Mouse (Mus musculus): ENCODE measurements around the gene Klrc1.
"Not testable (repeated sequence)": the region's sequence is repeated elsewhere in the genome, so short reads cannot be mapped to it uniquely, and the experiment has no call there.

Gene Klrc1

DNA sequence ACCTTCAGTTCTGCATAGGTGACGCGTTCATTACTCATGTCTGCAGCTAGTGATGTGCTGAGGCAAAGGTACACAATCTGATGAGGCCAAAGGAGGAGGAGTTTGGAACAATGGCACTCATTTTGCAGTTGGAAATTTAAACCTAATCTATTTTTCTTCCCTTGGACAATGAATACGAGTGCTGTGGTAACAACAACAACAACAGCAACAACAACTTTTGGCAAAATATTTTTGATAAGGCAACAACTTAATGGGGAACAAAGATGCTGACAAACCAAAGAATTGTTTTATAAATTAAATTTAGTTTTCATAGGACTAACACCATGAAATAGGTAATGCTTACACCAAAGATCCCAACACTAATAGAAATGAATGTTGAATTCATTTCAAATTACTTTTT, at the start of gene Klrc1:
Gene Klrc1, minus strand, starts transcription at position 101 of the 400 bp plus-strand sequence.
- DNase-seq (ENCODE audit: low read depth), result no peak

GRCm38 (mm10) chr6:129727237-129727636, 48.5 kb upstream of the Klrc1 start:
- no peak for DNase-seq (ENCODE audit: low read depth)

GRCm38 (mm10) chr6:129721390-129721789, 42.6 kb upstream of the Klrc1 start:
- no peak for DNase-seq (ENCODE audit: low read depth)

DNA sequence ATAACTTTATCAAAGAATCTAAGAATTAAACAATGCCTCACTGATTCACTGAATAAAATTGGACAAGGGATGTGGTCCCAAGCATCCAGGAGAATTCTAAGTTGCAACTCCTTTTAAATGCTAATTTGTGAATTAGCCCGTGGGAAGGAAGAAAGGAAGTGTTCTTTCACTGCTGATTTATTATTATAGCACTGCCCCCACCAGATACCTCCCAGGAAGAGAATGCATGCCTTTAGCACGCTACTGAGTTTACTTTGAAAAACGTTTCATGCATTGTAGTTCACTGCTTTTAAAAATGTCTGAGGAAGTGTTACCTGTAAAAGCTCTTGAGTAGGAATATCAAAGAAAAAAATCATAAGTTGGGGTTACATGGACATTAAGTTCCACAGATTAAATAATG, 41.7 kb upstream of the Klrc1 start:
- DNase-seq (ENCODE audit: low read depth), result no peak

GRCm38 (mm10) chr6:129717032-129717431, 38.3 kb upstream of the Klrc1 start, which contains the start of gene Klri1:
Gene Klri1, minus strand, starts transcription at chr6:129717132.
- no peak for DNase-seq (ENCODE audit: low read depth)

DNA sequence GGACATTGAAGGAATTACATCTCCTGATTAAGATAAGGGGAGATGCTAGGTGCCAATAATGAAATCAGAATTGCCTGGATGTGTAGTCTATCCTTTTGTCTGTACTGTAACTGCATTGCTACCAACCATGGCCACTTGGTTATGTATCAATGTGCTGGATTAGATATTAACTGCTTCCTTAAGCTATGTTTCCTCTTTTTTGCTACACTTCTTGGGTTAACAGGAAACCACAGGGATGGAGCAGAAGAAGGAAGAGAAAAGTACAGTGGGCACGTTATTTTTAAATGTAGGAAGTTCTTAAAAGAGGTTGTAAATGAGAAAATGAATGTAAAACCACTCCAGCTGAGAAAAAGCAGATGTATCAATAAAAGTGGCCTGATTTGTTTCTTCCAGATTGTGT, 34.8 kb upstream of the Klrc1 start:
- DNase-seq (ENCODE audit: low read depth), result peak; percentile 50

GRCm38 (mm10) chr6:129691436-129691835, 12.7 kb upstream of the Klrc1 start:
- not testable (repeated sequence) for DNase-seq (ENCODE audit: low read depth)

DNA sequence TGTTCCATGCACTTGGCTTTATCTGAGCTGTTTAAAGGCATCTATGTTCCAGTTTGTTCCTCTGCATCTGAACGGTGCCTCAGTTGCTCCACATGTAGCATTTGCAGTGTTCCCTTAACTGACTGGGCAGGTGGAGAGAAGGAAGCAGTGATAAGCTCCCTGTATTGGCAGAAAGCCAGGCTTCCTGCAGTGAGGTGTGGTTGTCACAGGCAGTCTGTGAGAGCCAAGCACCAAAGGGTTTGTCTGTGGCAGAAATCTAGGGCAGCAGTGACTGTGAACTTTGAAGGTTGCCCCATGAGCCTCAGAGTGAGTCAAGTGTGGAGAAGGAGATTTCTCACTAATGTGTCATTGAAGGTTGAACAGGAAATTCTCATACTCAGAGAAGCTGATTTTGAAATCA, 1.6 kb upstream of the Klrc1 start:
- DNase-seq (ENCODE audit: low read depth), result peak; percentile 69

DNA sequence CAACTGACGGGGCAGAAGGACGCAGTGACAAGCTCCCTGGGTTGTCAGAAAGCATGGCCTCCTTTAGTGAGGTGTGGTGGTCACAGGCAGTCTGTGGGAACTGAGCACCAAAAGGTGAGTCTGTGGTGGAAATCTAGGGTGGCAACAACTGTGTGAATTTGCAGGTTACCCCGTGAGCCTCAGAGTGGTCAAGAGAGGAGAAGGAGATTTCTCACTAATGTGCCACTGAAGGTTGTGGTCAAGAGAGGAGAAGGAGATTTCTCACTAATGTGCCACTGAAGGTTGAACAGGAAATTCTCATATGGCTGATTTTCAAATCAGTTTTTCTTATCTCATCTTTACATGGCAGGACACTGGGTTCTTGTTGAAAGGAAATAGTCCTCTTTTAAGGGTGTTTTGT, 17.5 kb downstream of the Klrc1 start:
- not testable (repeated sequence) for DNase-seq (ENCODE audit: low read depth)

DNA sequence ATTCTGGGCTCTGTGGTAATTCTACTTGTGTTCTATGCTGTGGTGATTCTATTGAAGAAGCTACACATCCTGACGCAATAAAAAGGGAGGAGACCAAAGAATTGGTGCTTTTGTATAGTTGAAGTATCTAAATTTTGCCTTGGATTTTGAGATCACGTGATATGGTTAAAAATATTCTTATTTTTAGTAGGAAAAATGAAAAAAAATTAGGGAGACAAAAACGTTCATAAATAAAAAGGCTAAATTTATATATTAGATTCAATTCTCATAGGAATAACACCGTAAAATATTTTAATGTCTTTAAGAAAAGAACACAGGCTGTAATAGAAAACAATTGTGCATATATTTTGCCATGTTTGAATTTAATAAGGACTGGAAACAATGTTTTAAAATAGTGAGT, 18.2 kb downstream of the Klrc1 start, which contains the start of gene Klrc2:
Gene Klrc2, minus strand, starts transcription at position 101 of the 400 bp plus-strand sequence.
- DNase-seq (ENCODE audit: low read depth), result peak; percentile 52

GRCm38 (mm10) chr6:129644054-129644453, 34.7 kb downstream of the Klrc1 start:
- DNase-seq (ENCODE audit: low read depth), result not testable (repeated sequence)

GRCm38 (mm10) chr6:129643237-129643636, 35.5 kb downstream of the Klrc1 start, which contains the start of gene Klrc3:
Gene Klrc3, minus strand, starts transcription at chr6:129643337.
- peak; percentile 8 for DNase-seq (ENCODE audit: low read depth)

DNA sequence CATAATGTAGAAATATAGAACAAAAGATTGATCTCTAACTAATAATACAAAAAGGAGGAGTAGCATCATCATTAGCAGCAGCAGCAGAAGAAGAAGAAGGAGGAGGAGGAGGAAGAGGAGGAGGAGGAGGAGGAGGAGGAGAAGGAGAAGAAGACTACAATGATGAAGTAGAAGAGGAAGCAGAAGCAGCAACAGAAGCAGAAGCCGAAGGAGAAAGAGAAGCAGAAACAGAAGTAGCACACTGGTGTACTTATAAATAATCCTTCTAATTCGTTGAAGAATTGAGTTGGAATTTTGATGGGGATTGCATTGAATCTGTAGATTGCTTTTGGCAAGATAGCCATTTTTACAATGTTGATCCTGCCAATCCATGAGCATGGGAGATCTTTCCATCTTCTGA, 47.7 kb downstream of the Klrc1 start:
- DNase-seq (ENCODE audit: low read depth), result not testable (repeated sequence)

DNA sequence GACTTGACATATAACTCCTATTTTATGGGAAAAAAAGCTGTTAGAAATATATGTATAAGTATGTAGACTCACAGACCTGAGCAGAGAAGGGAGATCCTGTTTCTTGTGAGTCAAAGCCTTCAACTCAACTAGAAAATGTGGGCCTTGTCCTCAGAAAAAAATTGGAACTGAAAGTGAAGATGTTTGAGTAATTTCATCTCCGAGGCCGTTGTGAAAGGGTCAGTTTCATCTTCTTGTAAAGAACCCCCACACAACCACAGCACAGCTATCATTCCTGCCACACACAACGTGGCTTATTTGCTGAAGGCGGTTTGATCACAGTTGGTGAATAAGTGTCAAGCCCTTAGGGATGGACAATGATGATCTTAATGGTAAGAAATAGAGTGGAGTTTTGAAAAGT, 55.0 kb downstream of the Klrc1 start, which contains the start of gene Klrk1:
Gene Klrk1, minus strand, starts transcription at position 130 of the 400 bp plus-strand sequence.
- DNase-seq (ENCODE audit: low read depth), result peak; percentile 44
